Mouse (Mus musculus): Measurements from ENCODE around the gene Ppp2r5a. TPM values are rescaled to one million over a fixed set of nuclear protein-coding genes. Genes with fewer than 3 reads are reported as not detected.
"Not testable (repeated sequence)": the region's sequence is repeated elsewhere in the genome, so short reads cannot be mapped to it uniquely, and the experiment has no call there.

Gene Ppp2r5a
- polyA plus RNA-seq, 1 experiment from 2014 or later, result 43.0 TPM

DNA sequence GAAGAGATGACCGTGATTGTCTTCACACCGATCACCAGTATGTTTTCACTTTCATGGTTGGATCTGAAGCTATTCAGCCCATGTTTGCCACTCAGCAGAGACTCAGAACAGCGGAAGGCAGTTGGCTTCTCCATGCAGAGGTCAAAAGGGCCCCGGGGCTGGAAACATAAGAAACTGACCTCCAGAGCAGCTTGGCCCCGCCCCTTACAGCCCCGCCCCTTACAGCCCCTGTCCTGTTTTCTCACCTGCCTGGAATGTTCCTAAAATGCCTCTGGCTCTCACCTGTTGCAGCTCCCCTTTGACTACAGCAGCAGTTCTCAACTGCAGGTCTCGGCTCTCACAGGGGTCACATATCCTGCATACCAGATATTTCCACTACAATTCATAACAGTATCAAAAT, 29.5 kb upstream of the Ppp2r5a start:
- 32% methylated on average over 7 of the region's 7 CpGs for WGBS
- Histone ChIP-seq H3K36me3 (no peaks in the 10 kb centered on the region), H3K4me3 (no peak overlapping the region), H3K9me3 (replicated peaks) (no peaks in the 10 kb centered on the region), H3K27me3 (replicated peaks) (no peaks in the 10 kb centered on the region), H3K9ac (no peak overlapping the region), H3K4me2 (0 out of 2 replicates have a peak overlapping the region, but pooled peaks have one; percentile 1), H3K4me1 (replicated peaks) (peaks cover 39% of the 10 kb centered on the region), H3K27ac (ENCODE audit: poor library complexity, severe bottlenecking) (no peak overlapping the region)
- no peak for ATAC-seq (ENCODE audit: insufficient number of reproducible peaks, low FRiP score)

- 0 out of 2 replicates have a peak overlapping the region, but pooled peaks have one; percentile 1 for H3K4me2 ChIP-seq
- 56% methylated on average over 15 of the region's 15 CpGs for whole genome bisulfite sequencing
Measured at GRCm38 (mm10) chr1:191432023-191432422, 29.0 kb upstream of the Ppp2r5a start.

DNA sequence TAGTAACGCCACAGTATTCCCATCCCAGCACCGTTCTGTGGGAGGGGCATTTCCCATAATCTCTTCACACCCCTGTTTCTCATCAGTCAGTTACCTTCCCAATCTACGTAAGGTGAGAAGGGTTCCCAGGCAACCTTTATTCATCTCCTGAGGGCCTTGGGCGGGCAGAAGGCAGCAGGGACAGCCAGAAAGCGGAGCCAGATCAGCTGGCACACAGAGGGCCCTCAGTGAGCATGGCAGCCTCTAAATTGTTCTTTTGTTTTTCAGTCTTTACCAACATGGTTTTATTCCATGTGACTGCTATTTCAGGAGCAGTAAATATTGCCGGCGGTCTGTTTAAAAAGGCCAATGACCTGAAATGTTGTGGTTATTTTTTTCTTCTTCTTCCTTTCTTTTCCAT, 27.0 kb upstream of the Ppp2r5a start:
- no peak for ATAC-seq (ENCODE audit: insufficient number of reproducible peaks, low FRiP score)
- H3K4me3 ChIP-seq, result no peak overlapping the region
- H3K9ac ChIP-seq, result no peak overlapping the region
- H3K27ac ChIP-seq (ENCODE audit: poor library complexity, severe bottlenecking), result no peak overlapping the region
- WGBS, result 71% methylated on average over 7 of the region's 7 CpGs
- H3K4me2 ChIP-seq, result no peak overlapping the region
- H3K36me3 ChIP-seq, result no peaks in the 10 kb centered on the region
- H3K27me3 ChIP-seq (replicated peaks), result no peaks in the 10 kb centered on the region
- no peaks in the 10 kb centered on the region for H3K9me3 ChIP-seq (replicated peaks)
- H3K4me1 ChIP-seq (replicated peaks), result peaks cover 28% of the 10 kb centered on the region

More at GRCm38 (mm10) chr1:191432023-191432422, 29.0 kb upstream of the Ppp2r5a start:
- H3K9ac ChIP-seq, result no peak overlapping the region
- H3K36me3 ChIP-seq, result no peaks in the 10 kb centered on the region
- no peak overlapping the region for H3K4me3 ChIP-seq
- no peak overlapping the region for H3K27ac ChIP-seq (ENCODE audit: poor library complexity, severe bottlenecking)
- ATAC-seq (ENCODE audit: insufficient number of reproducible peaks, low FRiP score), result no peak
- no peaks in the 10 kb centered on the region for H3K9me3 ChIP-seq (replicated peaks)
- peaks cover 34% of the 10 kb centered on the region for H3K4me1 ChIP-seq (replicated peaks)
- no peaks in the 10 kb centered on the region for H3K27me3 ChIP-seq (replicated peaks)

GRCm38 (mm10) chr1:191425884-191426283, 22.8 kb upstream of the Ppp2r5a start:
- H3K9me3 ChIP-seq (replicated peaks), result no peaks in the 10 kb centered on the region
- H3K4me1 ChIP-seq (replicated peaks), result peaks cover 35% of the 10 kb centered on the region
- H3K4me3 ChIP-seq, result no peak overlapping the region
- H3K9ac ChIP-seq, result no peak overlapping the region
- H3K27ac ChIP-seq (ENCODE audit: poor library complexity, severe bottlenecking), result no peak overlapping the region
- WGBS, result 52% methylated on average over 7 of the region's 7 CpGs
- no peak overlapping the region for H3K4me2 ChIP-seq
- H3K36me3 ChIP-seq, result no peaks in the 10 kb centered on the region
- ATAC-seq (ENCODE audit: insufficient number of reproducible peaks, low FRiP score), result no peak
- no peaks in the 10 kb centered on the region for H3K27me3 ChIP-seq (replicated peaks)

DNA sequence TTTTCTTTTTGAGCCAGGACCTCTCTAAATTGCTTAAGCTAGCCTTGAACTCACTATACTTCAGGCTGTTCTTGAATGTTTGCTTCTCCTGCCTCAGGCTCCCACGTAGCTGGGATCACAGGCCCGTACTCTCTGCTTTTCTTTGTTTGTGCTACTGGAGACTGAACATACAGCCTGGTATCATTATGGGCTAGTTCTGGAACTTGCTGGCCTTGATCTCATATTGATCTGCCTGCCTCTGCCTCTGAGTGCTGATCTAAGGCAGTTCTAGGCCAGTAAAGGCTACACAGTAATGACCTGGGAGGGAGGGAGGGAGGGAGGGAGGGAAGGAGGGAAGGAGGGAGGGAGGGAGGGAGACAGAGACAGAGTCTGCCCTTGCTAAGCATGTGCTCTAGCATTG, 20.1 kb upstream of the Ppp2r5a start:
- no peak overlapping the region for H3K27ac ChIP-seq (ENCODE audit: poor library complexity, severe bottlenecking)
- H3K9ac ChIP-seq, result no peak overlapping the region
- no peaks in the 10 kb centered on the region for H3K9me3 ChIP-seq (replicated peaks)
- H3K36me3 ChIP-seq, result no peaks in the 10 kb centered on the region
- H3K4me2 ChIP-seq, result no peak overlapping the region
- 86% methylated on average over 2 of the region's 2 CpGs for WGBS
- no peak for ATAC-seq (ENCODE audit: insufficient number of reproducible peaks, low FRiP score)
- H3K27me3 ChIP-seq (replicated peaks), result no peaks in the 10 kb centered on the region
- H3K4me3 ChIP-seq, result no peak overlapping the region
- peaks cover 56% of the 10 kb centered on the region for H3K4me1 ChIP-seq (replicated peaks)

DNA sequence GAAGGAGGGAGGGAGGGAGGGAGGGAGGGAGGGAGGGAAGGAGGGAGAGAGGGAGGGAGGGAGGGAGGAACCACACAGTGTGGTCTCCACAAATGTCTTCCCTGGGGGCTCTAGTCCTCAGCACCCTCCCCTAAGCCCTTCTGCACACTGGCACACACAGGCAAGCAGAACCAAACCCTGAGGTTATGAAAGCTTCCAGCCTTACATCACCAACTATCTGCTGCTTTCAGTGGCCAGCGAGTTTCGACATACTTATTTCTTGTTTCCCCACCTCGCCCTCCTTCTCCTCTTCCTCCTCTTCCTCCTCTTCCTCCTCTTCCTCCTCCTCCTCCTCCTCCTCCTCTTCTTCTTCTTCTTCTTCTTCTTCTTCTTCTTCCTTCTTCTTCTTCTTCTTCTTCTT, 19.6 kb upstream of the Ppp2r5a start:
- not testable (repeated sequence) for H3K27me3 ChIP-seq (replicated peaks); H3K27ac ChIP-seq (ENCODE audit: poor library complexity, severe bottlenecking); H3K9ac ChIP-seq; H3K4me2 ChIP-seq; ATAC-seq (ENCODE audit: insufficient number of reproducible peaks, low FRiP score); H3K9me3 ChIP-seq (replicated peaks); H3K4me3 ChIP-seq; H3K36me3 ChIP-seq
- peaks cover 56% of the 10 kb centered on the region for H3K4me1 ChIP-seq (replicated peaks)
- 75% methylated on average over 3 of the region's 3 CpGs for WGBS

GRCm38 (mm10) chr1:191422164-191422563, 19.1 kb upstream of the Ppp2r5a start:
- Histone ChIP-seq H3K4me1 (replicated peaks) (peaks cover 56% of the 10 kb centered on the region), H3K9me3 (replicated peaks) (no peaks in the 10 kb centered on the region), H3K9ac (no peak overlapping the region), H3K4me3 (no peak overlapping the region), H3K27me3 (replicated peaks) (no peaks in the 10 kb centered on the region), H3K36me3 (no peaks in the 10 kb centered on the region), H3K27ac (ENCODE audit: poor library complexity, severe bottlenecking) (no peak overlapping the region), H3K4me2 (no peak overlapping the region)
- no peak for ATAC-seq (ENCODE audit: insufficient number of reproducible peaks, low FRiP score)
- WGBS, result 56% methylated on average over 4 of the region's 4 CpGs

DNA sequence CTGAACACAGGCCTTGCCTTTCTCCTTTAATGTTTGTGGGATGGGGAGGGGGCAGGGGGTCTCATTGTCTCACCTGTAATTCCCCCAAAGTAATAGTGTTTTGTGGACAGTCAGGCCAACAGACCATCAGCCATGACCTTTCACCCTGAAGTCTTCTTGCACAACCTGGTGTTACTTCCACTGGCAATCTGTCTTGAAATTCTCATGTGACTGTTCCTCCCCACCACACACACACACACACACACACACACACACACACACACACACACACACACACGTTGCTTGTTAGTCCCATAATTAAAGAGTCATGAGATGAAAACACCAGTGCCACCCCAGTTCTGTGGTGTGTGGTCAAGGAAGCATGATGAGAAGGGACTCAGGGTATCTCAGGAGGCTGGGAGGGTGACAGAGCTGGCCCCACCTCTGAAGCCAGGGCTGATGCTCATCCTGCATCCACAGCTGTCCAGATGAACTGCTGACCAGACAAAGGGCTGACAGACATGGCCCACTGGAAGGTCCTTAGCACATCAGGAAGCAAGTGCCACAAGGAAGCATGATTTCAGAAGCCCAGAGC, 18.4 kb upstream of the Ppp2r5a start:
- no peak for ATAC-seq (ENCODE audit: insufficient number of reproducible peaks, low FRiP score)
- Histone ChIP-seq H3K4me2 (no peak overlapping the region), H3K9ac (no peak overlapping the region), H3K36me3 (no peaks in the 10 kb centered on the region), H3K27me3 (replicated peaks) (no peaks in the 10 kb centered on the region), H3K27ac (ENCODE audit: poor library complexity, severe bottlenecking) (peak overlapping the region; percentile 95; the same call in 1 of the 2 replicates), H3K9me3 (replicated peaks) (no peaks in the 10 kb centered on the region), H3K4me3 (no peak overlapping the region), H3K4me1 (replicated peaks) (peaks cover 60% of the 10 kb centered on the region)
- 53% methylated on average over 1 of the region's 1 CpGs for WGBS

GRCm38 (mm10) chr1:191420930-191421404, 17.9 kb upstream of the Ppp2r5a start:
- H3K36me3 ChIP-seq, result no peaks in the 10 kb centered on the region
- no peaks in the 10 kb centered on the region for H3K27me3 ChIP-seq (replicated peaks)
- WGBS, result 16% methylated on average over 6 of the region's 6 CpGs
- H3K4me2 ChIP-seq, result peak overlapping the region; percentile 39
- H3K4me1 ChIP-seq (replicated peaks), result peaks cover 61% of the 10 kb centered on the region
- H3K9me3 ChIP-seq (replicated peaks), result no peaks in the 10 kb centered on the region
- ATAC-seq (ENCODE audit: insufficient number of reproducible peaks, low FRiP score), result peak; percentile 71
- H3K4me3 ChIP-seq, result no peak overlapping the region
- peak overlapping the region; percentile 95 for H3K27ac ChIP-seq (ENCODE audit: poor library complexity, severe bottlenecking)
- peak overlapping the region; percentile 14; the same call in 1 of the 2 replicates for H3K9ac ChIP-seq

DNA sequence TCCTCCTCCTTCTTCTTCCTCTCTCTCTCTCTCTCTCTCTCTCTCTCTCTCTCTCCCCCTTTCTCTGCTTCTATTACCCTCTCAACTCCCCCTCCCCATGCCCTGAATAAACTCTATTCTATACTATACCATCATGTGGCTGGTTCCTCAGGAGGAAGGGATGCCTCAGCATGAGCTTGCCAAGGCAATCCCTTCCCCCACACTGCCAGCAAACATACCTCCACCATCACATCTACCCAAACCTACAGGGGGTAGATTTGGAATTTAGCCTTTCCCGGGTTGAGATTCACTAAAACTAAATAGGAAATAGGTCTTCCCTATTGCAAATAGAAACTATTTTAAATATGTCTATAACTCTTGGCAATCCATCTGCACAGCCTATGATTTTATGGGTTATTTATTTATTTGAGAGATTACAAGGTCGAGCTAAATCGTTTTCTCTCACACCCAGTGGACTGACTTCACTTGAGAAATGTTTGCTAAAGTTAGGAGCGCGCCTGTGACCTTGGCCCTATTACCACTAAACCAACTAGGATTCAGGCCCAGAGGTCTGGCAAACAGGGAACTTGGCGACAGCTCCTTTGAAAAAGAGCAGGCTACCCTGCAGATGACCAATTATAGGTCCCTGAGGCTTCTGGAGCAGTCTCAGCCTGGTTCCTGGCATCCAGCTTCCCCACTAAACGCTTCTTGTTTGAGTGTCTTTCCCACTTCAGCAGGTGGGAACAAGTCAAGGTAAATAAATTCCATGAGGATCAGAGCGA, 17.1 kb upstream of the Ppp2r5a start:
- no peaks in the 10 kb centered on the region for H3K36me3 ChIP-seq
- no peaks in the 10 kb centered on the region for H3K27me3 ChIP-seq (replicated peaks)
- peak overlapping the region; percentile 14; the same call in 1 of the 2 replicates for H3K9ac ChIP-seq
- 11% methylated on average over 8 of the region's 8 CpGs for WGBS
- H3K27ac ChIP-seq (ENCODE audit: poor library complexity, severe bottlenecking), result peak overlapping the region; percentile 95
- peaks cover 56% of the 10 kb centered on the region for H3K4me1 ChIP-seq (replicated peaks)
- H3K4me3 ChIP-seq, result no peak overlapping the region
- ATAC-seq (ENCODE audit: insufficient number of reproducible peaks, low FRiP score), result no peak
- H3K4me2 ChIP-seq, result peak overlapping the region; percentile 39
- no peaks in the 10 kb centered on the region for H3K9me3 ChIP-seq (replicated peaks)

GRCm38 (mm10) chr1:191419421-191419820, 16.3 kb upstream of the Ppp2r5a start:
- Histone ChIP-seq H3K4me1 (replicated peaks) (peaks cover 52% of the 10 kb centered on the region), H3K4me2 (no peak overlapping the region), H3K36me3 (no peaks in the 10 kb centered on the region), H3K4me3 (no peak overlapping the region), H3K9ac (no peak overlapping the region), H3K9me3 (replicated peaks) (no peaks in the 10 kb centered on the region), H3K27ac (ENCODE audit: poor library complexity, severe bottlenecking) (peak overlapping the region; percentile 95), H3K27me3 (replicated peaks) (no peaks in the 10 kb centered on the region)
- WGBS, result 50% methylated on average over 6 of the region's 6 CpGs
- ATAC-seq (ENCODE audit: insufficient number of reproducible peaks, low FRiP score), result no peak

Data from heart, embryonic 12.5 days (tissue).